Mouse (Mus musculus): ENCODE results near the gene Csnk2a2. TPM values are rescaled to one million over a fixed set of nuclear protein-coding genes. Genes with fewer than 3 reads are reported as not detected.

The Csnk2a2 gene
- polyA plus RNA-seq (2015; fragmentation: Nextera tagmentation; extraction: Ambion mirVana): 10.5 and 11.5 TPM in 2 replicates

- Histone ChIP-seq H3K4me3 (replicated peaks) (peak within 1 kb of the TSS; percentile 88), H3K9me3 (no peaks in the 10 kb centered on the region), H3K27ac (no peak within 1 kb of the TSS), H3K36me3 (0 out of 2 replicates have a peak, but pooled peaks cover 3% of the 10 kb centered on the region), H3K4me2 (replicated peaks) (peak within 1 kb of the TSS; percentile 87), H3K27me3 (replicated peaks) (no peaks in the 10 kb centered on the region), H3K4me1 (replicated peaks) (peaks cover 13% of the 10 kb centered on the region; the same call in 1 of the 2 replicates), H3K9ac (peak within 1 kb of the TSS; percentile 95)
- no peak for ATAC-seq
- 83% methylated on average over 5 of the region's 5 CpGs for WGBS
These were observed at the start of gene Csnk2a2 for GRCm38 (mm10) chr8:95490006-95490405. Gene Csnk2a2, minus strand, starts transcription at chr8:95490039.

- Histone ChIP-seq H3K27ac (no peak overlapping the region), H3K4me3 (replicated peaks) (no peak overlapping the region), H3K36me3 (no peaks in the 10 kb centered on the region), H3K27me3 (replicated peaks) (no peaks in the 10 kb centered on the region), H3K9ac (no peak overlapping the region), H3K4me2 (replicated peaks) (no peak overlapping the region), H3K9me3 (no peaks in the 10 kb centered on the region), H3K4me1 (replicated peaks) (no peaks in the 10 kb centered on the region)
- 76% methylated on average over 5 of the region's 5 CpGs for WGBS
- no peak for ATAC-seq
These were observed 49.6 kb upstream of the Csnk2a2 start for GRCm38 (mm10) chr8:95539487-95539886.

DNA sequence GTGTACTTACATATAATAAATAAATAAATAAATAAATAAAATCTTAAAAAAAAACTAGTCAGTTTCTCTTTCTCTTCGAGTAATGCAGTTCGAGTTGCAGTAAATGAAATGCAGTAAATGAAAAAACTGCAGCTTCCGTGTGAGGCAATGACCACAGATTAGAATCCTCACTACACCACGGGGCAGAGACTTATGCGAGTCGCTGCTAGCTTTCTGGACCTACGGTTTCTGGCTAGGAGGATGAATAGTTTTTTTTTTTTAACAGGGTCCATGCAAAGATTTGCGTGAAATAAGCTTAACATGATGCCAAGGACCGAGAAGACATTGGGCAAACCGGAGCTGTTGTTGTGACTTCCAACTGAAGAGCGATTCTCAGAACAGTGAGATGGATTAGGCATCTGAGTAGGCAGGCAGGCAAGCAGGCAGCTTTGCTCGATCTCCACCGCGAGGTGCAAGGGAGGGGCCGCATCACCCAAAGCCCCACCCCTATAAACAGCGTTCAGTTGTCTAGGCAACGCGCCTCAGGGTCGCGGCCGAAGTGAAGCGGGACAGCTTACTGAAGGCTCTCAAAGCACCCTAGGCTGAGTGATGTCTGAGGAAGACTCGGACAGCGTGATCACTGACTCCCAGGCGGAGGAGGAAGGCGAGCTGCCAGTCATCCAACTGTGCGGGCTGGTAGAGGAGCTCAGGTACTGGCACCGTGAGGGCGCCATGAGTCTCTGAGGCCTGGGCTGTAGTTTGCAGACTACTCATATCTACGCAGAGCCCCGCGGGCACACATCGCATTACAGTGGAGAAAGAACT lies 43.9 kb upstream of the Csnk2a2 start, which contains the start of gene Ccdc113:
Ccdc113 (plus strand) TSS at position 502 of the 804 bp plus-strand sequence.
- Histone ChIP-seq H3K36me3 (no peaks in the 10 kb centered on the region), H3K4me2 (replicated peaks) (peak within 1 kb of the TSS; percentile 85), H3K9ac (peak within 1 kb of the TSS; percentile 36; the same call in 1 of the 2 replicates), H3K9me3 (no peaks in the 10 kb centered on the region), H3K27me3 (replicated peaks) (no peaks in the 10 kb centered on the region), H3K27ac (no peak within 1 kb of the TSS), H3K4me1 (replicated peaks) (peaks cover 5% of the 10 kb centered on the region; the same call in 1 of the 2 replicates), H3K4me3 (replicated peaks) (peak within 1 kb of the TSS; percentile 40)
- ATAC-seq: peak; percentile 92
- WGBS: 6% methylated on average over 33 of the region's 33 CpGs

GRCm38 (mm10) chr8:95532206-95532605 lies 42.4 kb upstream of the Csnk2a2 start:
- Histone ChIP-seq H3K4me1 (replicated peaks) (peaks cover 5% of the 10 kb centered on the region; the same call in 1 of the 2 replicates), H3K36me3 (no peaks in the 10 kb centered on the region), H3K4me2 (replicated peaks) (no peak overlapping the region), H3K27me3 (replicated peaks) (no peaks in the 10 kb centered on the region), H3K27ac (no peak overlapping the region), H3K9ac (no peak overlapping the region), H3K4me3 (replicated peaks) (no peak overlapping the region), H3K9me3 (no peaks in the 10 kb centered on the region)
- 58% methylated on average over 4 of the region's 4 CpGs for WGBS
- no peak for ATAC-seq

DNA sequence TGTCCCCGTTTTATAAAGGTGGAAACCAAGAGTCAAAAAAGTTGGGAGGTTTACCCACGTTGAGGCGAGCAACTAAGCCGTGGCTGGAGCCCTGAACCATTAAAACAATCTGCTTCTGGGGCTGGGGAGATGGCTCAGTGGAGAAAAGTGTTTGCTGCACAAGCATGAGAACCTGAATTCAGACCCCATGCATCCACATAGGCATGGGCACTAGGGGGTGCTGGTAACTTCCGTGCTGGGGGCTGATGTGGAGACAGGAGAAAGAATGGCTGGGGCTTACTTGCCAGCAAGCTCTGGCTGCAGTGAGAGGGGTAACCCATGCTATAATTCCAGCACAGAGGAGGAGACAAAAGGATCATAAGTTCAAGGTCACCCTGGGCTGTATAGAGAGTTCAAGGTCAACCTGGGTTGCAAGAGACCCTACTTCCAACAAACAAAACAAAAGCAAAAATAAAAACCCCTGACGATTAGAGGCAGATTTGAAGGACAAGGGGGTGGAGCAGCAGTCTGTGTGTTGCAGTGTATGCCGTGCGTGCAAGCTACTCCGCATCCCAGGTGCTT lies 39.0 kb upstream of the Csnk2a2 start:
- Histone ChIP-seq H3K4me1 (replicated peaks) (no peaks in the 10 kb centered on the region; the same call in 1 of the 2 replicates), H3K9ac (no peak overlapping the region), H3K4me2 (replicated peaks) (no peak overlapping the region), H3K9me3 (no peaks in the 10 kb centered on the region), H3K4me3 (replicated peaks) (no peak overlapping the region), H3K27ac (no peak overlapping the region), H3K36me3 (no peaks in the 10 kb centered on the region), H3K27me3 (replicated peaks) (no peaks in the 10 kb centered on the region)
- no peak for ATAC-seq
- 62% methylated on average over 9 of the region's 9 CpGs for WGBS

DNA sequence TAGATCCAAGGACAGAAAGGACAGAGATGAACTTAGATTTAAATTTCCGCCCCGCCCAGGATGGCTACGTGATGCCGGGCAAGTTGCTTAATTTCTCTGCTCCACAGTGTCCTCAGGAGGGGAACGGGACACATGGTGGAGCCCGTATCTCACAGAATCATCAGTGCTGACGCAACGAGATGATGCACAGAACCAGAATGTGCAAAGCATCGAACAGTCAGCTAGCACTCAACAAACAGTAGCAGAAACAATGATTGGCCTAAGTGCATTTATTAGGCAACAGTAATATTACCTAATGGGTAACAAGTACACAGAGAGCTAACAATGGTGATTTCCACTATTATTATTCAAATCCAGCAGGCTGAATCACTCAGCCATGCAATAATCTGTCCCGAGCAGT lies 38.4 kb upstream of the Csnk2a2 start:
- H3K4me1 ChIP-seq (replicated peaks): no peaks in the 10 kb centered on the region
- no peak overlapping the region for H3K4me3 ChIP-seq (replicated peaks)
- no peaks in the 10 kb centered on the region for H3K36me3 ChIP-seq
- H3K27ac ChIP-seq: no peak overlapping the region
- H3K4me2 ChIP-seq (replicated peaks): no peak overlapping the region
- no peaks in the 10 kb centered on the region for H3K9me3 ChIP-seq
- no peak overlapping the region for H3K9ac ChIP-seq
- 87% methylated on average over 10 of the region's 10 CpGs for WGBS
- H3K27me3 ChIP-seq (replicated peaks): no peaks in the 10 kb centered on the region
- no peak for ATAC-seq

GRCm38 (mm10) chr8:95523991-95524390 lies 34.2 kb upstream of the Csnk2a2 start:
- H3K4me1 ChIP-seq (replicated peaks): no peaks in the 10 kb centered on the region
- no peaks in the 10 kb centered on the region for H3K27me3 ChIP-seq (replicated peaks)
- H3K9ac ChIP-seq: no peak overlapping the region
- H3K36me3 ChIP-seq: no peaks in the 10 kb centered on the region
- H3K9me3 ChIP-seq: no peaks in the 10 kb centered on the region
- H3K4me3 ChIP-seq (replicated peaks): no peak overlapping the region
- 90% methylated on average over 4 of the region's 4 CpGs for WGBS
- no peak for ATAC-seq
- no peak overlapping the region for H3K27ac ChIP-seq
- no peak overlapping the region for H3K4me2 ChIP-seq (replicated peaks)

GRCm38 (mm10) chr8:95516928-95517327 lies 27.1 kb upstream of the Csnk2a2 start:
- Histone ChIP-seq H3K4me2 (replicated peaks) (no peak overlapping the region), H3K27me3 (replicated peaks) (no peaks in the 10 kb centered on the region), H3K9me3 (no peaks in the 10 kb centered on the region), H3K9ac (no peak overlapping the region), H3K36me3 (no peaks in the 10 kb centered on the region), H3K27ac (no peak overlapping the region), H3K4me1 (replicated peaks) (no peaks in the 10 kb centered on the region), H3K4me3 (replicated peaks) (no peak overlapping the region)
- whole genome bisulfite sequencing: 88% methylated on average over 6 of the region's 6 CpGs
- no peak for ATAC-seq

DNA sequence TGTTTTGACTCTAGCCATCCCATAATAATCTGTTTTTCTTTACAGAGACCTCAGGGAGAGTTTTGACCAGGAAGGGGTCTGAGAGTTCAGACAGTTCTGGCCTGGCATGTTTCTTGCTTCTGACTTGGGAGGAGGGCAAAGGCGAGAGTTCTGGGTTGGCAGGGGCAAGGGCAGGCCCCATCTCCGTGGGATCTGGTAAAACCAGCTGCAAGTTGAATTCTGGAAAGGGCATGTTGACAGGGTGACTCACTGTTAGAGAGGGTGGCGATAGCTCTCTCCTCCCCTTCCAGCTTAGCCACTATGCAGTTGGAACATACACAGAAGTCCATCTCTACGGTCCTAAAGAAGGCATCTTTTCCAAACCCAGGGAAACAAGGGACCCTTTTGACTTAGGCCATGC lies 23.4 kb upstream of the Csnk2a2 start:
- Histone ChIP-seq H3K27me3 (replicated peaks) (no peaks in the 10 kb centered on the region), H3K9me3 (no peaks in the 10 kb centered on the region), H3K27ac (no peak overlapping the region), H3K4me2 (replicated peaks) (no peak overlapping the region), H3K9ac (no peak overlapping the region), H3K4me1 (replicated peaks) (no peaks in the 10 kb centered on the region), H3K36me3 (no peaks in the 10 kb centered on the region), H3K4me3 (replicated peaks) (no peak overlapping the region)
- no peak for ATAC-seq
- WGBS: 71% methylated on average over 4 of the region's 4 CpGs

DNA sequence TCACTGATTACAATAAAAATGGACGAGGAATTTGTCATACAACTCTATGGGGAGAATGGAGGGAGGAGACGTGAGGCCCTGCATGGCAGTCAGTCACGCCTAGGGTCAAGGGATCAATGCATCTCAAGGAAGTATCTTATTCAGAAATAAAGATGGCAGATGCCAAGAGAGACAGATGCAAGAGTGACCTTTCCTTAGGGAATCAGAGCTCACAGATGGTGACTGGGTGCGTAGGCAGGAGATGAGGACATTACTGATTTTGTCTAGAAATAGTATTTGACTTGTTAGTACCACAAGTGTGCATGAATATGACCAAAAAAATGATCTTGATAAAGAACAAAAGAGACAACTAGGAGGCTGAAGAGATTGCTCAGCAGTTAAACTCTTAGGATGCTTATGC lies 22.4 kb upstream of the Csnk2a2 start:
- H3K27me3 ChIP-seq (replicated peaks): no peaks in the 10 kb centered on the region
- no peak overlapping the region for H3K4me3 ChIP-seq (replicated peaks)
- no peak; the same call in 1 of the 2 replicates for ATAC-seq
- no peak overlapping the region for H3K4me2 ChIP-seq (replicated peaks)
- H3K9me3 ChIP-seq: no peaks in the 10 kb centered on the region
- no peak overlapping the region for H3K9ac ChIP-seq
- no peaks in the 10 kb centered on the region for H3K4me1 ChIP-seq (replicated peaks)
- H3K36me3 ChIP-seq: no peaks in the 10 kb centered on the region
- 53% methylated on average over 4 of the region's 4 CpGs for WGBS
- H3K27ac ChIP-seq: no peak overlapping the region

- Histone ChIP-seq H3K9ac (no peak overlapping the region), H3K4me1 (replicated peaks) (no peaks in the 10 kb centered on the region), H3K36me3 (no peaks in the 10 kb centered on the region), H3K27ac (no peak overlapping the region), H3K4me2 (replicated peaks) (no peak overlapping the region), H3K9me3 (no peaks in the 10 kb centered on the region), H3K4me3 (replicated peaks) (no peak overlapping the region), H3K27me3 (replicated peaks) (no peaks in the 10 kb centered on the region)
- no peak for ATAC-seq
- 85% methylated on average over 5 of the region's 5 CpGs for WGBS
These were observed 16.4 kb upstream of the Csnk2a2 start for GRCm38 (mm10) chr8:95506245-95506644.

DNA sequence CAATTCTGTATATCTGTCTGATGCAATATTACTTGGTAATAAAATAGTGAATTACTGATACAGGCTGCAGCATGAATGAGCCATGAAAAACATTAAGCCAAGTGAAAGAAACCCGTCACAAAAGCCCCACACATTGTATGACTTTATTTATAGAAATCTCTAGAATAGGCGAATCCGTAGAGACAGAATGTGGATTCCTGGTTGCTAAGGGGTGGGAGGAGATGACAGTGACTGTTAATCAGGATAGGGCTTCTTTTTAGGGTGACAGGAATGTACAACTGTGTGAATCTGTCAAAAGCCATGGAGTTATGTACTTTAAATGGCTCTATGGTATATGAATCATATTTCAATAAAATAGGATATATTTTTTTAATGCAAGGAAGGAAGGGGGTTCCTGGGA lies 15.8 kb upstream of the Csnk2a2 start:
- WGBS: 71% methylated on average over 3 of the region's 3 CpGs
- H3K4me2 ChIP-seq (replicated peaks): no peak overlapping the region
- H3K36me3 ChIP-seq: no peaks in the 10 kb centered on the region
- H3K9me3 ChIP-seq: no peaks in the 10 kb centered on the region
- H3K27me3 ChIP-seq (replicated peaks): no peaks in the 10 kb centered on the region
- no peaks in the 10 kb centered on the region for H3K4me1 ChIP-seq (replicated peaks)
- ATAC-seq: no peak
- no peak overlapping the region for H3K27ac ChIP-seq
- H3K9ac ChIP-seq: no peak overlapping the region
- no peak overlapping the region for H3K4me3 ChIP-seq (replicated peaks)
